ENCODE assay signal across 10 mouse cellular contexts in the genomic region with DNA sequence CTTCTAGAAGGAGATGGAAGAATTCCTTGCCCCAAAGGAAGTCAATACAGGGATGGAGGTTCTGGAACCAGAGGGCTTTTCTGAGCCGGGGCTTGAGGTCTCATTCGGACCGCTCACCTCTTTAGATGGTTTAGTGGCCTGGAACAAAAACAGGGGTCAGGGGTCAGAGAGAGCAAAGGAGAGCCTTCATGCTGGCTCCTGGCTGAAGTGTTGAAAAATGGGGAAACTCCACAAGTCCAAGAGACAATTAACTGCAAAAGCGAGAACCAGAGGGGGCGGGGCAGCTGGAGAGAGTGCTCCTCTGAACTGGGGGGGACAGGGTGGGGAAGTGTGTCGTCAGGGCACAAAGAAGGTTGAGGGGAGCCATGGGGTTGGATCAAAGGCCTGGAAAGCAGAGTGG. TPM values are rescaled to one million over a fixed set of nuclear protein-coding genes. Genes with fewer than 3 reads are reported as not detected.
DNase-seq lines count a peak whose midpoint lies in the region; ATAC-seq and TF ChIP-seq lines count a peak whose summit lies in the region.
"Had no signal": no experiment of that assay in that cellular context is flagged by ENCODE, and none has a peak within 500 bp of the region (broad histone marks: within the 10 kb centered on the region; RNA-seq: fewer than 3 reads in every experiment).

No protein-coding gene starts in this region.

- no peaks in the 10 kb centered on the region for H3K9me3 ChIP-seq in heart, postnatal 0 days (replicated peaks; ENCODE audit: control insufficient read depth, low read length)
- H3K9me3 ChIP-seq in midbrain, embryonic 11.5 days (ENCODE audit: control insufficient read depth, low read length), result no peaks in the 10 kb centered on the region
- H3K9me3 ChIP-seq in midbrain, embryonic 13.5 days, result no peaks in the 10 kb centered on the region
- no peaks in the 10 kb centered on the region for H3K9me3 ChIP-seq in embryonic facial prominence, embryonic 14.5 days (ENCODE audit: control insufficient read depth, low read length)
- no peaks in the 10 kb centered on the region for H3K9me3 ChIP-seq in liver, embryonic 15.5 days (replicated peaks)
- H3K9me3 ChIP-seq: neural tube, embryonic 15.5 days had no signal

- peak overlapping the region; percentile 62; the same call in 1 of the 2 replicates for H3K27ac ChIP-seq in heart, postnatal 0 days (ENCODE audit: low read depth)
- no peak overlapping the region for H3K27ac ChIP-seq in midbrain, embryonic 11.5 days (ENCODE audit: low read depth, low read length)
- no peak overlapping the region for H3K27ac ChIP-seq in midbrain, embryonic 13.5 days
- H3K27ac ChIP-seq in embryonic facial prominence, embryonic 14.5 days (replicated peaks; ENCODE audit: low read depth, low read length), result no peak overlapping the region
- peak overlapping the region; percentile 65; the same call in 1 of the 2 replicates for H3K27ac ChIP-seq in liver, embryonic 15.5 days (replicated peaks)

- no peak overlapping the region for H3K9ac ChIP-seq in heart, postnatal 0 days (replicated peaks; ENCODE audit: low read depth, low read length)
- H3K9ac ChIP-seq in midbrain, embryonic 11.5 days (ENCODE audit: low read length), result no peak overlapping the region
- H3K9ac ChIP-seq in midbrain, embryonic 13.5 days (replicated peaks), result no peak overlapping the region
- H3K9ac ChIP-seq in embryonic facial prominence, embryonic 14.5 days (ENCODE audit: low read depth, low read length), result no peak overlapping the region
- peak overlapping the region; percentile 25; the same call in 1 of the 2 replicates for H3K9ac ChIP-seq in liver, embryonic 15.5 days
- H3K9ac ChIP-seq: neural tube, embryonic 15.5 days had no signal

- no peak for DNase-seq in heart, postnatal 0 days (ENCODE audit: low spot score)
- no peak for DNase-seq in heart, postnatal 36 days
- DNase-seq in midbrain, embryonic 11.5 days (ENCODE audit: low spot score, missing footprints), result no peak
- no peak for DNase-seq in embryonic facial prominence, embryonic 14.5 days (ENCODE audit: low spot score)
- DNase-seq in MN1 (ENCODE audit: low spot score), result no peak
- DNase-seq: cerebellum, adult 18-20 months had no signal

- H3K36me3 ChIP-seq in heart, postnatal 0 days (replicated peaks; ENCODE audit: control insufficient read depth, insufficient read depth, low read length), result no peaks in the 10 kb centered on the region
- peaks cover 5% of the 10 kb centered on the region; the same call in 1 of the 2 replicates for H3K36me3 ChIP-seq in midbrain, embryonic 11.5 days (ENCODE audit: control insufficient read depth, insufficient read depth, low read length)
- H3K36me3 ChIP-seq in midbrain, embryonic 13.5 days, result peaks cover 33% of the 10 kb centered on the region
- no peaks in the 10 kb centered on the region for H3K36me3 ChIP-seq in embryonic facial prominence, embryonic 14.5 days (ENCODE audit: control insufficient read depth, insufficient read depth, low read length)
- H3K36me3 ChIP-seq in liver, embryonic 15.5 days (replicated peaks), result no peaks in the 10 kb centered on the region

- no peaks in the 10 kb centered on the region for H3K4me1 ChIP-seq in heart, postnatal 0 days (ENCODE audit: control insufficient read depth, insufficient read depth)
- 0 out of 2 replicates have a peak, but pooled peaks cover 7% of the 10 kb centered on the region for H3K4me1 ChIP-seq in midbrain, embryonic 11.5 days (ENCODE audit: control insufficient read depth, insufficient read depth, low read length)
- peaks cover 24% of the 10 kb centered on the region for H3K4me1 ChIP-seq in midbrain, embryonic 13.5 days (replicated peaks)
- no peaks in the 10 kb centered on the region for H3K4me1 ChIP-seq in embryonic facial prominence, embryonic 14.5 days (ENCODE audit: control insufficient read depth, insufficient read depth, low read length)
- peaks cover 20% of the 10 kb centered on the region for H3K4me1 ChIP-seq in liver, embryonic 15.5 days (replicated peaks)

- no peak for TF ChIP-seq CTCF in heart, postnatal 0 days (IDR thresholded peaks at IDR 0.05; ENCODE audit: low read depth)

- H3K27me3 ChIP-seq in heart, postnatal 0 days (ENCODE audit: control insufficient read depth, insufficient read depth, low read length), result no peaks in the 10 kb centered on the region
- no peaks in the 10 kb centered on the region for H3K27me3 ChIP-seq in midbrain, embryonic 11.5 days (ENCODE audit: control insufficient read depth, insufficient read depth, low read length)
- no peaks in the 10 kb centered on the region for H3K27me3 ChIP-seq in midbrain, embryonic 13.5 days
- H3K27me3 ChIP-seq in embryonic facial prominence, embryonic 14.5 days (replicated peaks; ENCODE audit: control insufficient read depth, insufficient read depth, low read length), result no peaks in the 10 kb centered on the region
- H3K27me3 ChIP-seq in liver, embryonic 15.5 days, result peaks cover 10% of the 10 kb centered on the region
- H3K27me3 ChIP-seq: neural tube, embryonic 15.5 days had no signal

- TF ChIP-seq EP300 in heart, postnatal 0 days (IDR thresholded peaks at IDR 0.05; ENCODE audit: low read depth), result no peak

- H3K4me3 ChIP-seq in heart, postnatal 0 days (ENCODE audit: low read depth, low read length), result peak overlapping the region; percentile 14; the same call in 1 of the 2 replicates
- no peak overlapping the region for H3K4me3 ChIP-seq in midbrain, embryonic 11.5 days (ENCODE audit: low read depth, low read length)
- no peak overlapping the region for H3K4me3 ChIP-seq in midbrain, embryonic 13.5 days (replicated peaks)
- H3K4me3 ChIP-seq in embryonic facial prominence, embryonic 14.5 days (ENCODE audit: low read depth, low read length), result no peak overlapping the region
- H3K4me3 ChIP-seq in liver, embryonic 15.5 days (replicated peaks), result peak overlapping the region; percentile 48
- H3K4me3 ChIP-seq: neural tube, embryonic 15.5 days had no signal

- H3K4me2 ChIP-seq in heart, postnatal 0 days (ENCODE audit: low read depth, low read length), result peak overlapping the region; percentile 44; the same call in 1 of the 2 replicates
- H3K4me2 ChIP-seq in midbrain, embryonic 11.5 days, result peak overlapping the region; percentile 11; the same call in 1 of the 2 replicates
- H3K4me2 ChIP-seq in midbrain, embryonic 13.5 days (replicated peaks), result no peak overlapping the region
- H3K4me2 ChIP-seq in embryonic facial prominence, embryonic 14.5 days (ENCODE audit: low read depth, low read length), result 0 out of 2 replicates have a peak overlapping the region, but pooled peaks have one; percentile 3
- peak overlapping the region; percentile 65 for H3K4me2 ChIP-seq in liver, embryonic 15.5 days

- 70% methylated on average over 6 of the region's 6 CpGs for WGBS in heart, postnatal 0 days
- WGBS in midbrain, embryonic 11.5 days, result 22% methylated on average over 6 of the region's 6 CpGs
- WGBS in midbrain, embryonic 13.5 days, result 26% methylated on average over 6 of the region's 6 CpGs
- WGBS in embryonic facial prominence, embryonic 14.5 days, result 63% methylated on average over 6 of the region's 6 CpGs
- WGBS in liver, embryonic 15.5 days (ENCODE audit: insufficient replicate concordance), result 49% methylated on average over 6 of the region's 6 CpGs

- intact Hi-C loops in heart, postnatal 36 days (cut with DNase I), result no loop called here

- no peak for ATAC-seq in heart, postnatal 0 days (ENCODE audit: insufficient read depth, low read depth)
- no peak for ATAC-seq in midbrain, embryonic 11.5 days (ENCODE audit: low FRiP score)
- no peak for ATAC-seq in midbrain, embryonic 13.5 days
- no peak for ATAC-seq in embryonic facial prominence, embryonic 14.5 days (ENCODE audit: low read depth)
- no peak for ATAC-seq in liver, embryonic 15.5 days (ENCODE audit: insufficient read depth)

RNA-seq across cellular contexts. Expression of gene 4933428G20Rik, which starts 12.4 kb away (rescaled TPM):
- total RNA-seq in heart, postnatal 0 days (2014; rRNA removed; ENCODE audit: low replicate concordance), result not detected in 2 replicates
- 0.45 TPM in 2 replicates for polyA plus RNA-seq in heart, postnatal 0 days (2015; fragmentation: Nextera tagmentation; extraction: Ambion mirVana)
- total RNA-seq in heart, postnatal 36 days (2021), result not detected
- polyA plus RNA-seq in midbrain, embryonic 11.5 days (2014; fragmentation: Nextera tagmentation; extraction: Ambion mirVana), result 0.11 TPM in 1 of 2 replicates, not detected in the other
- polyA plus RNA-seq in midbrain, embryonic 13.5 days (2015; fragmentation: Nextera tagmentation; extraction: Ambion mirVana), result 0.88 and 1.2 TPM in 2 replicates
- polyA plus RNA-seq in embryonic facial prominence, embryonic 14.5 days (2014; fragmentation: Nextera tagmentation; extraction: Ambion mirVana), result 0.13 TPM in 1 of 2 replicates, not detected in the other
- 0.39 and 0.61 TPM in 2 replicates for polyA plus RNA-seq in liver, embryonic 15.5 days (2015; fragmentation: Nextera tagmentation; extraction: Ambion mirVana)
- total RNA-seq: gastrocnemius, adult 18-20 months had no signal

Comparison
In these comparisons a context has a peak if more than half of its experiments do, and no peak if none do; other contexts are left out.
1. H3K27ac ChIP-seq: peak in heart, postnatal 0 days (single experiment) and liver, embryonic 15.5 days (single experiment); none in midbrain, embryonic 11.5 days (single experiment), midbrain, embryonic 13.5 days (single experiment) and embryonic facial prominence, embryonic 14.5 days (single experiment).
2. H3K4me3 ChIP-seq: peak in heart, postnatal 0 days (single experiment) and liver, embryonic 15.5 days (single experiment); none in midbrain, embryonic 11.5 days (single experiment), midbrain, embryonic 13.5 days (single experiment) and embryonic facial prominence, embryonic 14.5 days (single experiment).